Comparison of ENCODE assay signal across 15 mouse cellular contexts in genomic region chr5:129163416-129163815, GRCm38 (mm10).
DNase-seq lines count a peak whose midpoint lies in the region; ATAC-seq and TF ChIP-seq lines count a peak whose summit lies in the region.
"Had no signal": no experiment of that assay in that cellular context is flagged by ENCODE, and none has a peak within 500 bp of the region (broad histone marks: within the 10 kb centered on the region; RNA-seq: fewer than 3 reads in every experiment).

No protein-coding gene starts in this region.

- no peaks in the 10 kb centered on the region for H3K27me3 ChIP-seq in kidney, embryonic 14.5 days (ENCODE audit: control insufficient read depth, insufficient read depth, low read length)
- no peaks in the 10 kb centered on the region for H3K27me3 ChIP-seq in intestine, embryonic 16.5 days (replicated peaks; ENCODE audit: control insufficient read depth, insufficient read depth, low read length)
- H3K27me3 ChIP-seq in stomach, postnatal 0 days (ENCODE audit: control insufficient read depth, insufficient read depth, low read length): no peaks in the 10 kb centered on the region
- H3K27me3 ChIP-seq: embryonic facial prominence, embryonic 13.5 days; forebrain, embryonic 15.5 days; limb, embryonic 15.5 days; liver, embryonic 15.5 days; midbrain, embryonic 12.5 days had no signal

- no peak for TF ChIP-seq CTCF in stomach, postnatal 0 days (IDR thresholded peaks at IDR 0.05; ENCODE audit: low read depth)

- peak overlapping the region; percentile 72; the same call in 1 of the 2 replicates for H3K27ac ChIP-seq in kidney, embryonic 14.5 days (ENCODE audit: low read depth, low read length)
- peak overlapping the region; percentile 80; the same call in 1 of the 2 replicates for H3K27ac ChIP-seq in intestine, embryonic 16.5 days (ENCODE audit: low read length)
- peak overlapping the region; percentile 49 for H3K27ac ChIP-seq in stomach, postnatal 0 days (replicated peaks)
- H3K27ac ChIP-seq: embryonic facial prominence, embryonic 13.5 days; forebrain, embryonic 15.5 days; liver, embryonic 15.5 days; midbrain, embryonic 12.5 days had no signal

- H3K36me3 ChIP-seq in kidney, embryonic 14.5 days (ENCODE audit: control insufficient read depth, insufficient read depth, low read length): no peaks in the 10 kb centered on the region
- no peaks in the 10 kb centered on the region for H3K36me3 ChIP-seq in intestine, embryonic 16.5 days (ENCODE audit: control insufficient read depth, insufficient read depth, low read length)
- no peaks in the 10 kb centered on the region for H3K36me3 ChIP-seq in stomach, postnatal 0 days (ENCODE audit: control insufficient read depth, insufficient read depth, low read length)
- H3K36me3 ChIP-seq: embryonic facial prominence, embryonic 13.5 days; forebrain, embryonic 15.5 days; limb, embryonic 15.5 days; liver, embryonic 15.5 days; midbrain, embryonic 12.5 days had no signal

- TF ChIP-seq EP300 in stomach, postnatal 0 days (optimal IDR thresholded peaks at IDR 0.05): no peak

- no peaks in the 10 kb centered on the region for H3K9me3 ChIP-seq in kidney, embryonic 14.5 days (ENCODE audit: control insufficient read depth, low read length)
- H3K9me3 ChIP-seq in intestine, embryonic 16.5 days (ENCODE audit: control insufficient read depth, low read length): no peaks in the 10 kb centered on the region
- no peaks in the 10 kb centered on the region for H3K9me3 ChIP-seq in stomach, postnatal 0 days (ENCODE audit: control insufficient read depth, low read length)
- H3K9me3 ChIP-seq: embryonic facial prominence, embryonic 13.5 days; forebrain, embryonic 15.5 days; limb, embryonic 15.5 days; liver, embryonic 15.5 days; midbrain, embryonic 12.5 days had no signal

- no peak for DNase-seq in kidney, adult 11 months
- peak; percentile 21 for DNase-seq in lung, postnatal 25 days (ENCODE audit: low spot score)
- DNase-seq in lung, adult 18-20 months: no peak
- DNase-seq in stomach, postnatal 0 days (ENCODE audit: low spot score): no peak
- DNase-seq in retina, embryonic 14.5 days (ENCODE audit: low spot score): no peak
- DNase-seq: adrenal gland, adult 8-10 months; cerebellum, postnatal 10 days; thymus, postnatal 25 days had no signal

- 68% methylated on average over 8 of the region's 8 CpGs for WGBS in kidney, embryonic 14.5 days
- 78% methylated on average over 8 of the region's 8 CpGs for WGBS in intestine, embryonic 16.5 days
- 67% methylated on average over 8 of the region's 8 CpGs for WGBS in stomach, postnatal 0 days

- H3K4me3 ChIP-seq in kidney, embryonic 14.5 days (ENCODE audit: low read length): no peak overlapping the region
- no peak overlapping the region for H3K4me3 ChIP-seq in intestine, embryonic 16.5 days (ENCODE audit: low read length)
- H3K4me3 ChIP-seq in stomach, postnatal 0 days (ENCODE audit: low read depth, low read length): no peak overlapping the region
- H3K4me3 ChIP-seq: embryonic facial prominence, embryonic 13.5 days; forebrain, embryonic 15.5 days; limb, embryonic 15.5 days; liver, embryonic 15.5 days; midbrain, embryonic 12.5 days had no signal

- H3K9ac ChIP-seq in kidney, embryonic 14.5 days (ENCODE audit: low read depth, low read length): no peak overlapping the region
- no peak overlapping the region for H3K9ac ChIP-seq in intestine, embryonic 16.5 days (ENCODE audit: low read depth, low read length)
- no peak overlapping the region for H3K9ac ChIP-seq in stomach, postnatal 0 days (ENCODE audit: low read length)
- H3K9ac ChIP-seq: embryonic facial prominence, embryonic 13.5 days; forebrain, embryonic 15.5 days; limb, embryonic 15.5 days; liver, embryonic 15.5 days; midbrain, embryonic 12.5 days had no signal

- no peak overlapping the region for H3K4me2 ChIP-seq in kidney, embryonic 14.5 days (replicated peaks; ENCODE audit: low read depth, low read length)
- no peak overlapping the region for H3K4me2 ChIP-seq in intestine, embryonic 16.5 days (ENCODE audit: low read depth, low read length)
- H3K4me2 ChIP-seq in stomach, postnatal 0 days (replicated peaks; ENCODE audit: low read depth): no peak overlapping the region
- H3K4me2 ChIP-seq: embryonic facial prominence, embryonic 13.5 days; forebrain, embryonic 15.5 days; liver, embryonic 15.5 days; midbrain, embryonic 12.5 days had no signal

- ATAC-seq in kidney, embryonic 14.5 days (ENCODE audit: low FRiP score, low TSS enrichment): no peak
- ATAC-seq in intestine, embryonic 16.5 days: no peak
- ATAC-seq in stomach, postnatal 0 days (ENCODE audit: low FRiP score, low TSS enrichment): no peak
- ATAC-seq: forebrain, embryonic 15.5 days had no signal

- H3K4me1 ChIP-seq in kidney, embryonic 14.5 days (ENCODE audit: control insufficient read depth, insufficient read depth, low read length): peaks cover 20% of the 10 kb centered on the region
- peaks cover 13% of the 10 kb centered on the region for H3K4me1 ChIP-seq in intestine, embryonic 16.5 days (ENCODE audit: control insufficient read depth, insufficient read depth, low read length)
- no peaks in the 10 kb centered on the region for H3K4me1 ChIP-seq in stomach, postnatal 0 days (replicated peaks; ENCODE audit: control insufficient read depth, insufficient read depth)
- H3K4me1 ChIP-seq: forebrain, embryonic 15.5 days; liver, embryonic 15.5 days; midbrain, embryonic 12.5 days had no signal
